Mouse (Mus musculus) kidney, postnatal 14 days (tissue): ENCODE results near the gene Kidins220.

ENCODE experiments used
- DNase-seq: peaks from one replicate; pipeline ENCODE4 v3.0.0; 2022; ENCODE audit warnings: mixed read lengths

Gene Kidins220

DNA sequence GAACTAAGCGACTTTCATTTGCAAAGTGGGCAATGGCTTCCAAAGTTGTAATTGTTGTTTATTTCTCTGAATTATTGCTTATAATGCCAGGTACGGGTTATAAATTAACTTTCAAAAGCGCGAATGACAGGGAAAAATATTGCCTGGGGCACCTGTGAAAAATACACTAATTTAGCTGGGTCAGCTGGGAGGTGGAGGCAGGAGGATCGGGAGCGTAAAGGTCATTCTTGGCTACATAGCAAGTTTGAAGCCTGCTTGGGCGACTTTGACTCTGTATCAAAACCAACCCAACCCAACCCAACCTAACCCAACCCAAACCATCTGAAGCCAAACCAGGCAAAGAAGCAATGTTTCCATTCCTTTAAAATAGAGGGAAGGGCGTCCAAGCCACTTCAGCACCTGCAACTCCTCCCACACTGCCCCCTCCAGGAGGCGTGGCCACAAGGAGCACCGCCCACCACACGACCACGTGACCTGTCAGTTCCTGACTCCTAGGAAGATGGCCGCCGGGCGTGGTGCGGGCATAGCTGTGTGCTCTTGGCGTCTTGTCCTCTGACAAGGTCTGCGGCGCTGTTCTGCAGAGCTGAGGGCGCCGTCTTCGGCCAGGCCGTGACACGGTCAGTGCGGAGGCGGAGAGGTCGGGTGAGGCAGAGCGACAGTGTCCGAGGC lies at the start of gene Kidins220:
Kidins220 (plus strand) TSS at position 480 of the 669 bp plus-strand sequence.
- DNase-seq: peak; percentile 96

DNA sequence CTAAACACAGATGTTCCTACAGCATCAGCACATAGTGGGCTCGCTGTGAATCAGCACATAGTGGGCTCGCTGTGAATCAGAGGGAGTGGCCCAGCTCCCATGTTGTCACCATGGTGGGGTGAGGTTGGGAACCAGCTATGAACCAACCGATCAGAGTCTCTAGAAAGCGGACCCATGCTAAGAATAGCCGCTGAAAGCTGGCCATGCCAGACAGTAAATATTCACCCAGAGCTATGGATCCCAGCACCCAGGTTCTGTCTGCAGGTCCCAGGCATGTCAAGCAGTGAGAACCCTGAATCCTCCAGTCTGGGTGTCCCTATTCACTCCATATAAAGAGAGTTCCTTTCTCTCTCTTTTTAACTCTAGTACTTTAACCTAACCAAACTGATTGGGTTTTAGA lies 49.4 kb upstream of the Kidins220 start:
- no peak for DNase-seq

DNA sequence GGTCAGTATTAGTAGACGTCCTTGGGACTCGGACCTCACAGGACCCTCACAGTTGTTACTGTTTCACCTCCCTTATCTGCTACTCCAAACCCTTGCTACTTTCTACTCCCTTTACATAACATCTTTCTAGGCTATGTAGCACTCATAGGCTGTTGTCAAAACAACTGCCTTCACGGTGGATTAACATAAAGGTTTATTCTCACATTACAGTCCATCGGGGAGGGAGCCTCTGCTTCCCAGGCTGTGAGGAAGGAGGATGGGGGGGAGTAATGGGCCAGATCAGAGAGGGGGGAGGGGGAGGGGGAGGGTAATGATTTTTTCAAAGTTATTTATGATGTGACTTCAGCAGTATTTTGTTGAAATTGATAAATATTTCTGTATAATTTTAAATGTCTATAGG lies 49.0 kb upstream of the Kidins220 start:
- no peak for DNase-seq

DNA sequence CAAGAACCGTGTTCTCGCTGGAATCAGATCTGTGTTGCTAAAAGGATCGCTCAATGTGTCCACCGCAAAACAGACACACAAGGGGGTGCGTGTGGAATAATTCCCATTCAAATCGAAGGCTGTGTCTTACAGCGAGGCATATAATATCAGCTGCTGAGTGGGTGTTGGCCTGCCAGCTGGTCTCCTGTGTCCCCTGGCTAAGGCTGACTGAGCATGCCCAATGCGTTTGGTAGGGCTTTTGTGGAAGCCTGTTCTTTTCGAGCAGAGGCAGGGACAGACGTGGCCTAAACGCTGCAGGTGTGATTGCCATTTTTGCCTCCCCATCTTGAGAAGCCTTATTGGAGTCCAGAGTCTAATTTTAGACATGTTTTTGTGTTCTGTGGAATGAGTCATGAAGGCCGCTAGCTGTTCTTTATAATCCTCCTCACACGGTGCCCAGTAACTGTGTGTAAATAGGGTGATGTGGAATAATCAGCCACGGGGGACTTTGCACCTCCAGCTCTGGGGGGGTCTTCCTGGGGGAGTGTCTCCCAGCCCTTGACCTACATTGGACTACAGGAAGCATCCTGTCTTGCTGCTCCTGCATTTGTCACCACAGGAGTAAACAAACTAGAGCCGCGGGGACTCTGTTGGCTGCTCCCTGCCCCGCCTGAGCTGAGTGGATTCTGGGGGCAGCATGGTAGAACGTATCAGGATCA lies 46.5 kb upstream of the Kidins220 start:
- DNase-seq: peak; percentile 21

DNA sequence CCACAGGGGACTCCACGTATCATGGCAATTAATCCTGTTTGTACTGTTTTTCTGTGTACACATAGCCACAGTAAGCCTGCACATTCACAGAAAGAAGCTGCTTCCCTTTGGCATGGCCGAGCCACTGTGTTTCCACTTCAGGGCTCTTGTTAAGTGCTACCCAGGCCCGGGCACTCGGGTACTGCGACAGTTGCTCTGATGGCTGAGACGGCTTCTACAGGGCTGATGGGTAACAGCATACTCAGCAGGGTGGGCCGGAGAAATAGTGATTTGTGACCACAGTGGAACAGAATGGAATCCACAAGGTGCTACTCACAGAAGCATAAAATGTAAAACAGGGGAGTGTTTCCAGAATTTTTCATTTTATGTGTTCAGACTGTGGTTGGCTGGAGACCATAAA lies 45.7 kb upstream of the Kidins220 start:
- no peak for DNase-seq

DNA sequence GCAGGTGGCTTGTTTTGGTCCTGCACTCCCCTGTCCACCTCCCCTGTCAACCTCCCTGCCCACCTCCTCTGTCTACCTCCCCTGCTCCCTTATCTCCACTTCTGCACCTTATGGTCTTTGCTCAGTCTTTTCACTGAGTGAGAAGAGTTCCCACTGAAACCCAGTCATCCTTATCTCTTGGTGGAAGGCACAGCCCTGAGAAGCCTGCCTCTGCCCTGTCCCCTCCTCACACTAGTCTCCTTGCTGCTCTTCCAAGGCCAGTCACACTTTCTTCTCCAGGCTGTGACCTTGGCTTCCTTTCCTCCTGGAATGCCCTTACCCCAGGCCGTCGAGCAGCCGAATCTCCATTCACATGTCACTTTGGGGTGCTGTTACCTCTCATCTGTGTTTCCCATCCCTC lies 44.0 kb upstream of the Kidins220 start:
- DNase-seq: no peak

DNA sequence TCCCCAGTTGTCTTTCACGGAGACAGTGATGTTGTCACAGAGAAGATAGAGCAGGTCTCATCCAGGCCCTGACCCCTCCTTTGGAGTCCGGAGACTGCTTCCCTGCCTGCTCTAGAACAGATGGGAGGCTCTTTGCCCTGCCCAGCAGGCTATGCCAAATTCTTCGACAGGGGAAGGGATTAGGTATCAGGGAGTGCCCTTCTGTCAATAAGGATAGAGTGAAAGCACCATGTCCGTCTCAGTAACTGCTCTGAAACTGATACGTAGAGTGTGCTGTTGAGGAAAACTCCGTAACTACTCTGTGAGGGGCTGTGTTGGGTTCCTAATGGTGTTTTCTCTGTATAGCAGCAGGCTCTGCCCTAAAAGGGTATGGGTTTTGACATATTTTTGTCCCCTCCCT lies 42.6 kb upstream of the Kidins220 start:
- no peak for DNase-seq

DNA sequence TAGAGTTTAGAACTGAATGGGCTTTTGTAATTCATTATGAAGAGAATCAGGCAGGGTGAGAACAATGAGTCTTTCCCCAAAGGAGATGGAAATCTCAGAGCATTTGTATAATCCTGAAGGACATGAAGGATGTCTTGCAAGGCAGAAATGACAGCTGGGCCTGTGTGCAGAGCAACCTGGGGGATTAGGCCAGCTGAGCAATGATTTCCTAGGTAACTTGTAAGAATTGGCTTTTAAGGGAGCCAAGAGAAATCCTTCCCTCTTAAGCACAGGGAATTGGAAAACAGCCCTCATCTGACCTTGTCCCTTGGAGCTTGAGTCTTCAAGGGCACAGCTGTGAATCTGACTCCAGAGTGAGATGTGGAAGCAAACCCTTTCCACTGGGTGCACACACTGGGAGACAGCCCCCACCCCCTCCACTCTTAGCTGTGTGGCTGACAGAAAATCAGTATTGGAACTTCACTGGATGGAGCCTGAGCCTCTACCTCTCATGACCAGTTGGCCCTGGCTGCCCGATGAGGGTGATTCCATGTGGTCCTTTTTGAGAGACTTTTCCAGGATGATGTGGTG lies 41.4 kb upstream of the Kidins220 start:
- DNase-seq: no peak

DNA sequence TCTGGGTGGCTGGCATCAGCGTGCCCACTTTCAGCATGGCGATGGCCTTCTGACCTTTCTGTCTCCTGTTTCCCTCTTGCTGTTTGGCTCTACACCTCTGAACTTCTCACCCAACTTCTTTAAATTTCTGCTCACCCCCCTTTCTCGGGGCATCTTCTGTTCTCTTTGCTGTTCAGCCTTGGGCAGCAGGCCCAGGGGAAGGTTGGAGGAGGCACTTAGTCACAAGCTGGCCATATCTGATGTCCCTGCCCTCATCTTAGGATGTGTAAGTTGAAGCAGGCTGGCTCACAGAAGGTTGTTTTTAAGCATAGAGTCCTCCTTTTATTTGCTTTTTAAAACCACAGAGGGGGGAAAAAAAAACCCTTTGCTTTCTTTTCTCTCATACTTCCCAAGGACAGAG lies 40.7 kb upstream of the Kidins220 start:
- DNase-seq: no peak

DNA sequence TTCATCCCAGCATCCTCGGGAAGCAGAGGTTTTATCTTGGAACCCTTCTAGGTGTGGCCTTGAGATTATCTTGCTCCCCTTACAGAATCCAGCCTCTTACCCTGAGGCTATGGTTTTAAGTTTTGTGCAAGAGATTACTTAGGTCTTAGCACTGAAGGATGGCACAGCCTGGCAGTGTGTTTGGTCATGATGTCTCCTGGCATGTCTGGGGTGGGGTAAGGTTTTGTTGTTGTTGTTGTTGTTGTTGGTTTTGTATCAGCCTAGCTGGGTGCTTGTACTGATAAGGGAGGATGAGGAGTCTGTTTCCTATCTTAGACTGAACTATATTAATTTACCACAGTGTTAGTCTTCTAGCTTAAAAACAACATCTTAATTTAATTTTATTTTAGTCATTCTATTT lies 38.4 kb upstream of the Kidins220 start:
- DNase-seq: no peak

DNA sequence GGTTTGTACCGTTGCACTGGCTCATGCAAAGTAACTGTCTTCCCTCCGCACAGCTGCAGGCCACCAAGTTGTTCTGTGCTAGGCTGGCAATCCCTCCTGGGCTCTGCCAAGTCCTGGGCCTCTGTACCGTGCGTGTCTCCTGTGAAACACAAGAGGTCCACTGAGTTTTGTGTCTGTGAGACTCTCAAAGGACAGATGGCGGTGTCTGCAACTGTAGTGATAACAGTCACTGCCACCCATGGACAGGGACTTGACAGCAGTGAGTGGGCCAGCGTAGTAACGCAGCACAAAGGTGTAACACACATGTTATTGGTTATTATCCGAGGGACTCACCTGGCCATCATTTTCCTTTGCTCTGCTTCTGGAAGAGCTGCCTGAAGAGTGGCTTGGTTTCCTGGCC lies 35.4 kb upstream of the Kidins220 start:
- DNase-seq: no peak

DNA sequence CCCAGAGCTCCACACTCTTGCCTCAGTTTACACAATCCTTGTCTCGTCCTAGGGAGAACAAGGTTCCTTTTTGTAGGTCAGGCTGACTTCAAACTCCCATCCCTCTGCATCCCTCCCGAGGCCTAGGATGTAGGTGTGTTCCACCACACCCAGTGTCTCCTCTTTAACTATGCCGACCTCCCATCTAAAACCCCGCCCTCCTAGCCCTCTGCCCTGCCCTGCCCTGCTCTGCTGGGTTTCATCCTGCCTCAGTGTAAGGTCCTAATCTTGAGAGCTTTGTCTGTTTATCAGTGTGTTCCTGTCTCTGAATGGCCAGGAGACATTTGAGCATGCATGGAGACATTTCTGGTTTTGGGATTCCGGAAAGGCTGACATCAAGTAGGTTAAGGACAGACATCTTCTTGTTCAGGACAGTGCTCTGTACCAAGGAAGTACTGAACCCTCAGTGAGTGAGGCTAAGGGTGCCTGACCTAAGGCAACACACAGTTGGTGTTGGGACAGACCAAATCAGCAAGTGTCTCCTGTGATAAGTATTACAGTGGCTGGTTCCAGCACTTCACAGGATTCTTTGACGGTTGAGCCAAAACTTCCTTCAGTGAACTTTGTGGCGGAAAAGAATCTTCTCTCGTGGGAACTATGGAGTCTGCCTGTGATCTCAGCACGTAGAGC lies 32.0 kb upstream of the Kidins220 start:
- no peak for DNase-seq

DNA sequence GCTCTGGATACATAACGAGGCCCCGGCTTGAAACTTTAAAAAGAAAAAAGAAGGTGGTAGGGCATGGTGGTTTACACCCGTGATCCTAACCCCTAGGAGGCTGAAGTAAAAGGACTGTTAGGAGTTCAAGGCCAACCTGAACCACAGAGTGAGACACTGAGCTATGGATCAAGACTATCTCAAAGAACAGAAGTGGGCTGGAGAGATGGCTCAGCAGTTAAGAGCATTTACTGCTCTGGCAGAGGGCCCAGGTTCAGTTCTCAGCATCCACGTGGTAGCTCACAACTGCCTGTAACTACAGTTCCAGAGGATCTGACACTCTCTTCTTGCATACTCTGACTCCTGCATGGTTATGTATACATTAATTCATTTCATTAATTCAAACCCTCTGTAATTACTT lies 31.3 kb upstream of the Kidins220 start:
- no peak for DNase-seq

DNA sequence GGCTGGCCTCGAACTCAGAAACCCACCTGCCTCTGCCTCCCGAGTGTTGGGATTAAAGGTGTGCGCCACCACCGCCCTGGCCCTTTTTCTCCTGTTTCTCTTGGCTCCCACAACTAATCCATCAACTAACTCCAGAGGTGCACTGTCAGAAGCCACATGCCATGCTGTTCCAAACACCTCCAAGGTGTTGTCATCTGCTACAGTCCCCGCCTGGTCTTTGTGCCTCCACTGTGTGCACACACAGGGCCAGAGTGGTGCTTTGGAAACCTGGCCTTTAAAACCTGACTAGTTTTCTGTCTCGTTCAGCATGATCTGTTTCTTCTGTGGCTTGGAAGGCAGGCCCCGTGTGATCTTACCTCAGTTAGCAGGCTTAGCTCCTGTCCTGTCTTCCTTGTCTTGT lies 30.1 kb upstream of the Kidins220 start:
- DNase-seq: no peak

DNA sequence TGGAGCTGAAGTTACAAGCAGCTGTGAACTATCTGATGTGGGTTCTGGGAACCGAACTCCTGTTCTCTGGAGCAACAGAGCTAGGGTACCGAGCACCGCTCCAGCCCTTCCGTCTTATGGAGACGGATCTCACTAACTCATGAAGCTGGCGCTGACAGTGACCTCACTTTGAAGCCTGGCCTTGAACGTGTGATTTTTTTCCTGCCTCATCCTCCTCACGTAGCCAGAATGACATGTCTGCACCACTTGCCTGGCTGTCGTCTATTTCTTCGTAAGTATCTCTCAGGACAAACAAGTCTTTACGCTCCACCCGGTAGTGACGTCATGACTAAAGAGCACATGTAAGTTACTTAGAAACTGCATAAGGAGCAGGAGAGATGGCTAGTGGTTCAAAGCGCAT lies 27.7 kb upstream of the Kidins220 start:
- no peak for DNase-seq

DNA sequence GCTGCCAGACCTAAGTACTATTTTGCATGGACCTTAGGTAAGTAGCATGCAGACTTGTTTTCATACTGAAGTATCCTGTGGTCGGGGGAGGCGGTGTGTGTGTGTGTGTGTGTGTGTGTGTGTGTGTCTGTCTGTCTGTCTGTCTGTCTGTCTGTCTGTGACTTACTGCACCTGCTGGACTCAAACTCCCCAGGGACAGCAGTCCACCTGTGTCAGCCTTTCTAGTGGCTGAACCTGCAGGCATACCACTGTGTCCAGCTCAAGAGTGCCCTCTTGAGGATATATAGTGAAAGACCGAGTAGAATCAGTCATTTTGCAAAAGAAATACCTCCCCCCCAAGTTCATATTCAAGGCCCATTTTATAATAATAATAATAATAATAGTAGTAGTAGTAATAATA lies 26.4 kb upstream of the Kidins220 start:
- peak; percentile 69 for DNase-seq

DNA sequence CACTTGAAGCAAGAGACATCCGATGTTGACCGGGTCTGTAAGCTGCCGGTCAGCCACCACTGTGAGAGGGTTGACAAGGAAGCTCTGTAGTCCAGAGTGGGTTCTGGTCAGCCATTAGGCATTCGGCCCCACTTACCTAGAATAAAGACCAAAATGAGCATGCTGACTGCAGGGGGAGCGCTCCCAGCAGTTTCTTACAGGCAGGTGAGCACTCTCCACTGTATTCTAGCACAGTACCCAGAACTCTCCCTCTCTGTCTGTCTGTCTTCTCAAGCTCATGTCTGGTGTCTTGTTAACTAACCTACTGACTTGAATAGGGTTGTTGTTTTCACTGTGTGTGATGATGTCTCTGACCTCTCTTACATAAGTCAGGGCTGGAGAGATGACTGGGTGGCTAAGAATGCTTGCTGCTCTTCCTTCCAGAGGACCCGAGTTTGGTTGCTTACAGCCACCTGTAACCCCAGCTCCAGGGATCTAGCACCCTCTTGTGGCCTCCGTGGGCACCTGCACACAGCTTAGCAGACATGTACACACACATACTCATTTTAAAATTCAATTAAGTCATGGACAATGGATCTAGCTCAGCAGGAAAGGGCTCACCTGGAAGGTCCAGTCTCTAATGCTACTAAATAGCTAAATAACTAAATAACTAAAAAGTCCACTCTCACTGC lies 24.2 kb upstream of the Kidins220 start:
- DNase-seq: no peak

DNA sequence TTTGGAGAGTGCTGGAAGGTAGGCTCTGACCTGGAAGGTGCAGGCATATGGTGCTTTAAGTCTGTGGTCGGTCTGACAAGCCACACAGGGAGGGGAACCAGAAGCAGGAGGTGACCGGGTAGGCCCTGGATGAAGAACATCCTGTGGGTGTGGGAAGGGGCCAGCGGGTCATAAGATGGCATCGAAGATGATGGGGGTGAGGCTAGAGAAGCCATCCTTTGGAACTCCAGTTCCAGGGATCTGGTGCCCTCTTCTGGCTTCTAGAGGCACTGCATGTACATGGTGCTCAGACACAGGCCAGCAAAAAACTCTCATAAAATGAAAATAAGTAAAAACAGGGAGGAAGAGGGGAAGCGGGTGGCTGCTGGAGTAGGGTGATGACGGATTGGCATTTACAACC lies 22.6 kb upstream of the Kidins220 start:
- DNase-seq: peak; percentile 71

DNA sequence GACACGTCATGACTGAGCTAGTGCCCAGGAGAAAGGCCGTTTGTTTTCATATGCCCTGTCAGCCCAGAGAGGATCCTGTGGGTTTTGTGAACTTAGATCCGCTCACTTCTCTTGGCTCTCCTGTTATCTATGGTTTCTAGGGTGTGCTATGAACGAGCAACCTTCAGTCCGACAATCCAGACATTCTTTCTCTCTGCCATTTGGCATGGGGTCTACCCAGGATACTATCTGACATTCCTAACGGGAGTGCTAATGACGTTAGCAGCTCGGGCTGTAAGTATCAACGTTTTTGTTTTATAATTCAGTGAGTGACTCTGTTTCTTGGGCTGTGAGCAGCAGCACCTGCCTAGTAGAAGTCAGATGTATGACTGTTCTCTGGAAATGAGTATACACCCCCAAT lies 19.6 kb upstream of the Kidins220 start:
- DNase-seq: no peak

DNA sequence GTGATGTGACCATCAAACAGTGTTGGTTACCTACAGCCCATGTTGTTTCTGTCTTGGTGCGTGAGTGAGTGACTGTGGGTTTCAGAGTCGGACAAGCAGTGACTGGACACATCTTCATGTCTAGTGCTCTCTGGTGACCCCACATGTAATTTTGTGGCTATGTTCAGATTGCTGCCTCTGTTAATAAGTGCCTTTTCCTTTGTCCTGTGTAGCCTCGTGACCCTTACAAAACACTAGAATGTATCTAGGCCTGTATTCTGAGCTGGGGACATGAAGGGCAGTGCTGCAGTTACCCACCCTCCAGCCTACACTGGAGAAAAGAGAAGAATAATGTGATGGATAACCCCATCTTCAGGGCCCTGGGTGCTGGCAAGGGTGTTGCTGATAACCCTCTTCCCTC lies 16.2 kb upstream of the Kidins220 start:
- peak; percentile 17 for DNase-seq

DNA sequence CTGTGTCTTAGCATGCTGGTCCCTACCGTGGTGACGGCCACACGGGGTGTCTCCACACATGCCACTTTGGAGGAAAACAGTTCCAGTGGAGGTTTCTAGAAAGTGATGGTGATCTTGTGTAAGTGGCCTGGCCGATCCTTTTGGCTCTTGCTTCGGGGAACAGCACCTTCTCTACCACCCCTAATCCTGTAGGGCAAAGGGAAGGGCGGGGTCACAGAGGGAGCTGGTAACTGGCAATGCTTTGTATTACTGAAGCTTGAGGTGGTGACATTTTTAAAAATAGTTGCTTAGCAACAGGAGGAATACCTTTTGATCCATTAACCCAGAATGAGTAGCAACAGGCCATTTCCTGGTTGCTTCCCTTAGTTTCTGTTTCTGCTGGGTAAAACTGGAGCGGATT lies 12.9 kb upstream of the Kidins220 start:
- DNase-seq: peak; percentile 10

DNA sequence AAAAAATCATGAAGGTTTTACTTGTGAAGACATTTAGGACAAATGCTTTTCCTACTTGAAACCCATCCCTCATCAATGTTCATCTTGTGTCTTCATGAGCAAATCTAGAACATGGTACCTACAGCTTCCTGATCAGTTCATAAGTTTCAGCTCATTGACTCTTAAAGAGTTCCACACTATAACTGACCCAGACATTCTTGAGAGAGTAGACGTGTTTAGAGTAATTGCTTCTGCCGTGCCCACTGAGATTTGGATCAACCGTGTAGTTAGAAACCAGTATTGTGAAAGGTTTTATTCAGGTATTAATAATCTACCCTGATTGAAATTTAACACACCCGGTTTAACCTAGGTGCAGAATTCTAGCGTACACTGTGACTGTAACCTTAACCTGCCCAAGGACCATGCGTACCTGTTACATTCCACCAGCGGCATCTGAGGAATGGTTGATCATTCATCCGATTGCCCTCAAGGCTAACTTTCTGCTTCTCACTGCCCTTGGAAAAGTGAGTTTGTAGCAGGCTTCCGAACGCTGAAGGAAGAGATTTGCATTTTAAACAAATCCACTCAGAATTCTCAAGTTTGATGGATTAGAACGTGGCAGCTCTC lies 12.3 kb upstream of the Kidins220 start:
- peak; percentile 84 for DNase-seq
